Mouse (Mus musculus) forebrain, embryonic 10.5 days (tissue): ENCODE measurements around the gene Nelfe. TPM values are rescaled to one million over a fixed set of nuclear protein-coding genes. Genes with fewer than 3 reads are reported as not detected.
"Not testable (repeated sequence)": the region's sequence is repeated elsewhere in the genome, so short reads cannot be mapped to it uniquely, and the experiment has no call there.

Source experiments
- DNase-seq: peaks from one replicate; pipeline ENCODE4 v3.0.0-alpha.2; 2017; ENCODE audit warnings: low spot score; ENCODE audit errors: extremely low spot score
- H3K27ac ChIP-seq: fragments of 300-500 bp; sonication (generic); 2 replicates; pipeline ENCODE4 v1.5.1; 2016; ENCODE audit warnings: mild to moderate bottlenecking
- H3K27me3 ChIP-seq: fragments of 300-500 bp; sonication (generic); 2 replicates; pipeline ENCODE4 v1.6.1; 2016; ENCODE audit warnings: mild to moderate bottlenecking; ENCODE audit not compliant: poor library complexity, severe bottlenecking
- H3K36me3 ChIP-seq: fragments of 300-500 bp; sonication (generic); replicated peaks from 2 replicates; pipeline ENCODE4 v1.6.1; 2016; ENCODE audit warnings: mild to moderate bottlenecking, moderate library complexity
- H3K4me1 ChIP-seq: fragments of 300-500 bp; sonication (generic); 2 replicates; pipeline ENCODE4 v1.6.1; 2016
- H3K4me3 ChIP-seq: fragments of 300-500 bp; sonication (generic); 2 replicates; pipeline ENCODE4 v1.5.1; 2016; ENCODE audit warnings: mild to moderate bottlenecking, moderate library complexity
- H3K9me3 ChIP-seq: fragments of 300-500 bp; sonication (generic); 2 replicates; pipeline ENCODE4 v1.6.1; 2016; ENCODE audit warnings: mild to moderate bottlenecking, moderate library complexity
- WGBS: fragments of 180-500 bp; shearing (Covaris S2); methylation state at CpG from one replicate; pipeline ENCODE4 v1.1.7; 2016; 5-methylcytosine and 5-hydroxymethylcytosine counted together
- polyA plus RNA-seq: library from polyadenylated mRNA; unstranded; fragments of >200 nt; fragmentation: Nextera tagmentation; extraction: Ambion mirVana; gene quantifications from 2 replicates; pipeline ENCODE4 v1.2.1, GENCODE M21; 2016

The Nelfe gene
- polyA plus RNA-seq, 1 experiment from 2014 or later, result 150 TPM

DNA sequence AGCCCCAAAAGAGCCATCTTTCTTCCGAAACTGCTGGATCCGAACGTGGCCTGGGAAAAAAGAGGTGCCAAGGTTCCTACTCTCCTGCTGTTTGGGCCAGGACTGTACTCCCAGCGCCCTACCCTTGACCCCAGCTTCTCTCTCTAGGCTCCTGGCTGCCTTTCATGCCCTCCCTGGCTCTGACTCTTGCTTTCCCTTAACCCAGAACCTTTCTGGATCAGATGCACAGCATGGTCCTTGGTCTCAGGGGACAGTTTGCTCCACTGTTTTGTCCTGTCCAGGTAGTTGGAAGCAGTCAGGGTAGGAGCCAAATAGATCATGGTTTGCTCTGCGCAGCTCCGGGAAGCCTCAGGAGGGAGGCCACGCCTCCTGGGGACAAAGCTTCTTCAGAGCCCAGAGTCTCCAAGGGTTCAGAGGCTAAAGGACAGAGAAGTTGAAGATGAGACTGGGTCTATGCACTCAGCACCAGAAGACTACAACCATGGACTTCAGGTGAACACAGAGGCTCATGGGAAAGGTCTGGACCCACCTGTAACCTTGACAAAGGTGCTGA is 35.3 kb upstream of the Nelfe start:
- no peaks in the 10 kb centered on the region for H3K27me3 ChIP-seq
- 76% methylated on average over 7 of the region's 7 CpGs for WGBS
- DNase-seq, result no peak

GRCm38 (mm10) chr17:34830776-34831175 is 19.4 kb upstream of the Nelfe start:
- peaks cover 91% of the 10 kb centered on the region for H3K36me3 ChIP-seq

More for the DNA sequence above, 35.3 kb upstream of the Nelfe start:
- Histone ChIP-seq H3K36me3 (no peaks in the 10 kb centered on the region), H3K27ac (no peak overlapping the region), H3K4me1 (no peaks in the 10 kb centered on the region), H3K4me3 (no peak overlapping the region), H3K9me3 (no peaks in the 10 kb centered on the region)

GRCm38 (mm10) chr17:34836155-34836855 is 13.9 kb upstream of the Nelfe start:
- Histone ChIP-seq H3K27ac (peak overlapping the region; percentile 85), H3K36me3 (peaks cover 72% of the 10 kb centered on the region), H3K4me1 (peaks cover 39% of the 10 kb centered on the region), H3K4me3 (peak overlapping the region; percentile 85), H3K27me3 (no peaks in the 10 kb centered on the region), H3K9me3 (peaks cover 1% of the 10 kb centered on the region; the same call in 1 of the 2 replicates)
- no peak for DNase-seq
- WGBS, result 6% methylated on average over 48 of the region's 48 CpGs

More at GRCm38 (mm10) chr17:34830776-34831175, 19.4 kb upstream of the Nelfe start:
- H3K9me3 ChIP-seq, result peaks cover 11% of the 10 kb centered on the region
- H3K27ac ChIP-seq, H3K27me3 ChIP-seq, H3K4me3 ChIP-seq, H3K4me1 ChIP-seq, DNase-seq: not testable (repeated sequence)
- WGBS, result 100% methylated on average over 1 of the region's 1 CpGs

GRCm38 (mm10) chr17:34836856-34837221 is 13.4 kb upstream of the Nelfe start, which contains the start of the genes Stk19 and Dxo:
Stk19 (minus strand) TSS chr17:34836945.
Dxo (plus strand) TSS chr17:34837019.
- Histone ChIP-seq H3K27ac (peak within 1 kb of the TSS; percentile 85), H3K9me3 (no peaks in the 10 kb centered on the region), H3K36me3 (peaks cover 72% of the 10 kb centered on the region), H3K4me1 (peaks cover 39% of the 10 kb centered on the region), H3K4me3 (peak within 1 kb of the TSS; percentile 85), H3K27me3 (no peaks in the 10 kb centered on the region)
- under 1% methylated on average over 40 of the region's 40 CpGs for WGBS
- peak; percentile 98 for DNase-seq

DNA sequence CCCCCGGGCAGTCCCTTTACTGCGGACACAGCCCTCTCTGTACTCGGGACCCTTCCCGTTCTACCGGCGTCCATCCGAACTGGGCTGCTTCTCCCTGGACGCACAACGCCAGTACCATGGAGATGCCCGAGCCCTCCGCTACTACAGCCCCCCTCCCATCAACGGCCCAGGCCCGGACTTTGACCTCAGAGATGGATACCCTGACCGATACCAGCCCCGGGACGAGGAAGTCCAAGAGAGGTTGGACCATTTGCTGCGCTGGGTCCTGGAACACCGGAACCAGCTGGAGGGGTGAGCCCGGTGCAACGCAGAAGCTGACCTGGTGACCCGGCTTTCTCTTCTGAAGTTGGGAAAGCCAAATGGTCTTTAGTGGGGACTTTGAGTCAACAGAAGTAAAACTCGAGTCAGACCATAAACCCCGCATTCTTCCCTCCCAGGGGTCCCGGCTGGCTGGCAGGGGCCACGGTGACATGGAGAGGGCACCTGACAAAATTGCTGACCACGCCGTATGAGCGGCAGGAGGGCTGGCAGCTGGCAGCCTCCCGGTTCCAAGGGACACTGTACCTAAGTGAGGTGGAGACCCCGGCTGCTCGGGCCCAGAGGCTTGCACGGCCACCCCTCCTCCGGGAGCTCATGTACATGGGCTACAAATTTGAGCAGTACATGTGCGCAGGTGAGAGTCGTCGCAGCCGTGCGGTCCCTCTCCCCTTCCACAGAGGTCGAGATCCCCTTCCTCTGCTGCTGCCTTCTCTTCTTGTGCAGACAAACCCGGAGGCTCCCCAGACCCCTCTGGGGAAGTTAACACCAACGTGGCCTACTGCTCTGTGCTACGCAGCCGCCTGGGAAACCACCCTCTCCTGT is 12.5 kb upstream of the Nelfe start:
- Histone ChIP-seq H3K4me1 (peaks cover 39% of the 10 kb centered on the region), H3K9me3 (no peaks in the 10 kb centered on the region), H3K4me3 (peak overlapping the region; percentile 85), H3K27ac (peak overlapping the region; percentile 85), H3K36me3 (peaks cover 72% of the 10 kb centered on the region), H3K27me3 (no peaks in the 10 kb centered on the region)
- 45% methylated on average over 43 of the region's 43 CpGs for WGBS
- DNase-seq, result no peak

DNA sequence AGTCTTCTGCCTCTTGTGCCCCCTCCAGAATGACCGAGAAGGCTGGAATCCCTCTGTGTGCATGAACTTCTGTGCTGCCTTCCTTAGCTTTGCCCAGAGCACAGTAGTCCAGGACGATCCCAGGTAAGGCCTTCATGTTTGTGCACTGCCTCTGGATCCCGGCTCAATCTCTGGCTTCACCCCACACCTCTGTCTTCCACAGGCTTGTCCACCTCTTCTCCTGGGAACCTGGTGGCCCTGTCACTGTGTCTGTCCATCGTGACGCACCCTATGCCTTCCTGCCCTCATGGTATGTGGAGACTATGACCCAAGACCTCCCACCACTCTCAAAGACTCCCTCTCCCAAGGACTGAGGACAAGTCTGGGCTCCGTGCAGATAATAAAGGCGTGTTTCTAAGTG is 11.4 kb upstream of the Nelfe start:
- H3K36me3 ChIP-seq, result peaks cover 72% of the 10 kb centered on the region
- H3K27me3 ChIP-seq, result no peaks in the 10 kb centered on the region
- no peaks in the 10 kb centered on the region for H3K9me3 ChIP-seq
- no peak overlapping the region for H3K27ac ChIP-seq
- H3K4me3 ChIP-seq, result peak overlapping the region; percentile 85
- DNase-seq, result no peak
- WGBS, result 93% methylated on average over 7 of the region's 7 CpGs
- peaks cover 39% of the 10 kb centered on the region for H3K4me1 ChIP-seq

DNA sequence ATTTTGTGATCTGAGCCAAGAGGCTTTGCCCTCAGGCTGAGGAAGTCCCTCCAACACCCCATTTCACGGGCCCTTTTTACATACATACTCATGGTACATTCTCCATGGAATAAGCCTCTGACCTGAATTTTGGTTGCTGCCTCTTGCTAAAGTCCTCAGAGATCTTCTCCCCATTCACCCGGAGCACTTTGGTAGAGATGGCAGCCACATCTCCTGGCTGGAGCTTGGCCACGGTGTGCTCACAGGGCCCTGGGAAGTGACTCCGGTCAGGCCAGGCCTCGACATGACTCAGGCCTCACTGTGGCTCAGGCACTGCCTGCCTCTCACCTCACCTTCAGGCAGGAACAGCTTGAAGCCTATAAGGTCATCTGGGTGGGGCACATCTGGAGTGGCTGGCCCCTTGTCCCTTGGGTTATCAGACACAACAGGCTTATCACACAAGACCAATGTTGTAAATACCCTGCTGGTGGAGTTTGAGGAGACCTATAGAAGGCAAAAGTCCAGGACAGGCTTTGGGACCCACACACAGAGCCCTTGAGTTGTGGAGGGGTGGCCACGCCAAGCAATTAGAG is 9.4 kb upstream of the Nelfe start:
- Histone ChIP-seq H3K4me3 (peak overlapping the region; percentile 2; the same call in 1 of the 2 replicates), H3K4me1 (peaks cover 32% of the 10 kb centered on the region), H3K9me3 (no peaks in the 10 kb centered on the region), H3K27me3 (no peaks in the 10 kb centered on the region), H3K27ac (0 out of 2 replicates have a peak overlapping the region, but pooled peaks have one; percentile 8), H3K36me3 (peaks cover 81% of the 10 kb centered on the region)
- no peak for DNase-seq
- WGBS, result 84% methylated on average over 6 of the region's 6 CpGs

GRCm38 (mm10) chr17:34844884-34845283 is 5.3 kb upstream of the Nelfe start:
- Histone ChIP-seq H3K9me3 (no peaks in the 10 kb centered on the region), H3K36me3 (peaks cover 84% of the 10 kb centered on the region)

DNA sequence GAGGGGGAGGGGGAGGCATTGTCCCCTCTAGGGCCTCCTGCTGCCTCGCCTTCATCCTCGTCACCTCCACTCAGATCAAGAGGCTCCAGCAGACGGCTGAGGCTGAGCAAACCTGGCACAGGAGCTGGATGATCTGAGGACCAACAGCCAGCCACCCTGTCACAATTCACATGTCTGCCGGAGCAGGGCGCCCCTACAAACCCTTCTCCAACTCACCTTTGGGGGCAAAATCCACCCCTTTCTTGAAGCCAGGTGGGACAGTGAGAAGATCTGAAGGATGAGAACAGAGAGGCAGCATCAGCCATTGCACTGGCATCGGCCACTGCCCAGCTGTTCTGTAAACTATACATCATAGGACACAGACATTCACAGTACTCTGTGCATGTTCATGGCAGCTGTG is 3.0 kb upstream of the Nelfe start:
- H3K27ac ChIP-seq, result no peak overlapping the region
- no peak overlapping the region for H3K4me3 ChIP-seq
- WGBS, result 91% methylated on average over 6 of the region's 6 CpGs
- no peak for DNase-seq
- H3K27me3 ChIP-seq, result no peaks in the 10 kb centered on the region
- H3K9me3 ChIP-seq, result no peaks in the 10 kb centered on the region
- peaks cover 29% of the 10 kb centered on the region for H3K4me1 ChIP-seq
- H3K36me3 ChIP-seq, result peaks cover 66% of the 10 kb centered on the region

More at GRCm38 (mm10) chr17:34844884-34845283, 5.3 kb upstream of the Nelfe start:
- Histone ChIP-seq H3K27ac (no peak overlapping the region), H3K4me3 (no peak overlapping the region), H3K4me1 (peaks cover 12% of the 10 kb centered on the region), H3K27me3 (no peaks in the 10 kb centered on the region)
- DNase-seq, result no peak
- WGBS, result 95% methylated on average over 13 of the region's 13 CpGs

DNA sequence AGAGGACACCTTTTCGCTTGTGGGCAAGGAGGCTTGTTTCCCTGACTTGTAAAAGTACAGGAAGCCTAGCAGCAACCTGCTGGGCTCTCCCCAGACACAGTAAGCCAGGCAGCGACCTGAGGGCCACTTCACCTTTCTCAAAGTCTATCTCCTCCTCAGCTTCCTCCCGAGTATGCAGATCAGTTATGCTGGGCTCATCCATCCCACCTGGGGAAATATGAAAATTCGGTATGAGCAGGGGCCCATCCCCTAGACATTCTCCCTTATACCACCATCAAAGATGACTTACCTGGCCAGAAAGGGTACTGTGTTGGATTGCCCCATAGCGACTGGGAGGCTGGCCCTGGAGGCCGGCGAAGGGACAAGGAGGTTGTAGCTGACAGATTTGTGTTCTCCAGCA is 2.6 kb upstream of the Nelfe start:
- Histone ChIP-seq H3K27me3 (no peaks in the 10 kb centered on the region), H3K9me3 (no peaks in the 10 kb centered on the region), H3K4me3 (no peak overlapping the region), H3K36me3 (peaks cover 66% of the 10 kb centered on the region), H3K27ac (no peak overlapping the region), H3K4me1 (peaks cover 31% of the 10 kb centered on the region)
- no peak for DNase-seq
- WGBS, result 93% methylated on average over 7 of the region's 7 CpGs

GRCm38 (mm10) chr17:34850517-34851125 is 430 bp downstream of the Nelfe start:
- H3K36me3 ChIP-seq, result peaks cover 66% of the 10 kb centered on the region
- 2% methylated on average over 25 of the region's 25 CpGs for WGBS

GRCm38 (mm10) chr17:34853511-34853910 is 3.3 kb downstream of the Nelfe start:
- DNase-seq, result no peak
- Histone ChIP-seq H3K36me3 (peaks cover 65% of the 10 kb centered on the region), H3K27me3 (no peaks in the 10 kb centered on the region), H3K4me1 (peaks cover 31% of the 10 kb centered on the region), H3K27ac (no peak overlapping the region), H3K4me3 (no peak overlapping the region), H3K9me3 (no peaks in the 10 kb centered on the region)
- WGBS, result 80% methylated on average over 8 of the region's 8 CpGs

More at GRCm38 (mm10) chr17:34850517-34851125, 430 bp downstream of the Nelfe start:
- no peaks in the 10 kb centered on the region for H3K9me3 ChIP-seq
- peak overlapping the region; percentile 72 for H3K4me3 ChIP-seq
- peak overlapping the region; percentile 87 for H3K27ac ChIP-seq
- DNase-seq, result no peak
- H3K4me1 ChIP-seq, result peaks cover 31% of the 10 kb centered on the region
- no peaks in the 10 kb centered on the region for H3K27me3 ChIP-seq
